ENCODE assay signal across 15 mouse cellular contexts in genomic region chr8:57941113-57941512, GRCm38 (mm10).
"Had no signal": no experiment of that assay in that cellular context is flagged by ENCODE, and none has a peak within 500 bp of the region (broad histone marks: within the 10 kb centered on the region; RNA-seq: fewer than 3 reads in every experiment).

No protein-coding gene starts in this region.

- H3K9me3 ChIP-seq: limb, embryonic 15.5 days; liver, embryonic 12.5 days; midbrain, embryonic 10.5 days; neural tube, embryonic 15.5 days had no signal

- DNase-seq: kidney, adult 18-20 months; lung, embryonic 14.5 days; lung, postnatal 10 days; lung, postnatal 4 days; midbrain, embryonic 14.5 days; right cerebral cortex, postnatal 25 days; spleen, adult 18-20 months; thymus, adult 2 months; thymus, postnatal 25 days had no signal

- H3K27ac ChIP-seq: kidney, postnatal 0 days; limb, embryonic 15.5 days; liver, embryonic 12.5 days; midbrain, embryonic 10.5 days; neural tube, embryonic 15.5 days had no signal

- H3K27me3 ChIP-seq: liver, embryonic 12.5 days; neural tube, embryonic 15.5 days had no signal

- H3K4me3 ChIP-seq: limb, embryonic 15.5 days; liver, embryonic 12.5 days; midbrain, embryonic 10.5 days; myocyte; neural tube, embryonic 15.5 days had no signal

- H3K4me2 ChIP-seq: limb, embryonic 15.5 days; liver, embryonic 12.5 days; lung, embryonic 14.5 days; neural tube, embryonic 15.5 days had no signal

- H3K4me1 ChIP-seq: liver, embryonic 12.5 days; midbrain, embryonic 10.5 days; neural tube, embryonic 15.5 days had no signal

- H3K36me3 ChIP-seq: limb, embryonic 15.5 days; liver, embryonic 12.5 days; midbrain, embryonic 10.5 days; neural tube, embryonic 15.5 days had no signal

- ATAC-seq: liver, embryonic 12.5 days had no signal

- H3K9ac ChIP-seq: limb, embryonic 15.5 days; liver, embryonic 12.5 days; lung, embryonic 14.5 days; neural tube, embryonic 15.5 days had no signal
